Mouse (Mus musculus): Measurements from ENCODE around the gene Gnb1. TPM values are rescaled to one million over a fixed set of nuclear protein-coding genes. Genes with fewer than 3 reads are reported as not detected.

The Gnb1 gene
- polyA plus RNA-seq, 1 experiment from 2014 or later, result 506 TPM

DNA sequence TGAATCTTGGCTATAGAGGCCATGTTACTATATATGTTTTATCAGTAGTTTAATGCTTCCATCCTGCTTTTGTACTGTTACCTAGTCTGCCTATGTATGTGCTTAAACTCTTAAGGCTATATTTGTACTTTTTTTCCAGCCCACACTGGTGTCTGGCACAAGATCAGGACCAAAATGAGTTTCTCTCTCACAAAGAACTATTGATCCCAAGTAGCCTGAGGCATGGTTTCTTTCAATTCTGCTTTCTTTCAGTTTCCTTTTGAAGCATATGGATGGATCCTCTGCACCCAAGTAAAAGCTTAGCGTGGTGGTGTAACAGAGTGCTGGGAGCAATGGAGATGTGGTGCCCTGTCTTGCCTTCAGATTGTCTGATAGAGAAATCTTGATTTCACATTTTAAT is 19.8 kb downstream of the Gnb1 start:
- Histone ChIP-seq H3K4me1 (peaks cover 4% of the 10 kb centered on the region; the same call in 1 of the 2 replicates), H3K9me3 (no peaks in the 10 kb centered on the region), H3K9ac (no peak overlapping the region), H3K4me2 (replicated peaks) (no peak overlapping the region), H3K36me3 (peaks cover 7% of the 10 kb centered on the region), H3K27me3 (no peaks in the 10 kb centered on the region), H3K4me3 (no peak overlapping the region), H3K27ac (no peak overlapping the region)
- WGBS, result 86% methylated on average over 1 of the region's 1 CpGs
- no peak for ATAC-seq (ENCODE audit: low FRiP score, low read depth)

DNA sequence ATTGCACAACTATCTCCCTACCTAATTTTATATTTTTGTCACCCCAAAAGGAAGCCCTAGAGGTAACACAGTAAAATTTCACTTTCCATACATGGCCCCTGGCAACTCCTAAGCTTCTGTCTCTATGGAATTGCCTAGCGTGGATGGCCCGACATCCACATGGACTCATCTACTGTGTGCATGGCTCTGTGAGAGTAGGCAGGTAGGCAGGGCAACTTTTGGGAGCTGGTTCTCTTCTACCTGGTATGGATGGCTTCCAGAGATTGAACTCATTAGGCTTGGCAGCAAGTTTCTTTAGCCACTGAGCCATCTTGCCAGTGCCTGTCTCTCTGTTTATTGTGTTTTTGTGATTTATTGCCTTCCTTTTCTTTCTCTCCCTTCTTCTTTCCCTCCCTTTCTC is 23.6 kb downstream of the Gnb1 start:
- no peak overlapping the region for H3K4me3 ChIP-seq
- H3K36me3 ChIP-seq, result peaks cover 22% of the 10 kb centered on the region
- ATAC-seq (ENCODE audit: low FRiP score, low read depth), result no peak
- no peak overlapping the region for H3K4me2 ChIP-seq (replicated peaks)
- no peak overlapping the region for H3K9ac ChIP-seq
- H3K27ac ChIP-seq, result no peak overlapping the region
- no peaks in the 10 kb centered on the region for H3K27me3 ChIP-seq
- H3K9me3 ChIP-seq, result no peaks in the 10 kb centered on the region
- H3K4me1 ChIP-seq, result peaks cover 4% of the 10 kb centered on the region; the same call in 1 of the 2 replicates
- 96% methylated on average over 2 of the region's 2 CpGs for WGBS

DNA sequence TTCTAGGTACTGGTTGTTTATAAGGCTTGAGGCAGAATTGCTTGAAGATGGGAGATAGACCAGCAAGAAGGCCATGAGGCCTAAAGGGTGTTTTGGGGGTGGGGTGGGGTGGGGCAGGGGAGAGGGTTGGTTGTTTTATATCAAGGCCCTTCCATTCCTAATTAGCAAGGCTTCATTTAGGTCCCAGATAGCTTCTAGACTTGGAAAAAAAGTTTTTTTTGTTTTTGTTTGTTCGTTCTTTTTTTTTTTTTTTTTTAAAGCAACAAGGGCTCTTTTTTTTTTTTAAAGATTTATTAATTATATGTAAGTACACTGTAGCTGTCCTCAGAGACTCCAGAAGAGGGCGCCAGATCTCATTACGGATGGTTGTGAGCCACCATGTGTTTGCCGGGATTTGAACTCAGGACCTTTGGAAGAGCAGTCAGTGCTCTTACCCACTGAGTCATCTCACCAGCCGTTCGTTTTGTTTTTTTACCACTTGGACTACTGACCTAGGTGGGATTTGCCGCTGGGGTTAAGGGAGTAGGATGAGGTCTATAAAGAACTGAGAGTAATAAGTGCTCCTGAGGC is 26.9 kb downstream of the Gnb1 start:
- 89% methylated on average over 7 of the region's 7 CpGs for WGBS
- Histone ChIP-seq H3K27me3 (no peaks in the 10 kb centered on the region), H3K4me1 (no peaks in the 10 kb centered on the region), H3K9ac (no peak overlapping the region), H3K27ac (no peak overlapping the region), H3K9me3 (no peaks in the 10 kb centered on the region), H3K4me2 (replicated peaks) (no peak overlapping the region), H3K4me3 (no peak overlapping the region), H3K36me3 (peaks cover 31% of the 10 kb centered on the region)
- no peak for ATAC-seq (ENCODE audit: low FRiP score, low read depth)

DNA sequence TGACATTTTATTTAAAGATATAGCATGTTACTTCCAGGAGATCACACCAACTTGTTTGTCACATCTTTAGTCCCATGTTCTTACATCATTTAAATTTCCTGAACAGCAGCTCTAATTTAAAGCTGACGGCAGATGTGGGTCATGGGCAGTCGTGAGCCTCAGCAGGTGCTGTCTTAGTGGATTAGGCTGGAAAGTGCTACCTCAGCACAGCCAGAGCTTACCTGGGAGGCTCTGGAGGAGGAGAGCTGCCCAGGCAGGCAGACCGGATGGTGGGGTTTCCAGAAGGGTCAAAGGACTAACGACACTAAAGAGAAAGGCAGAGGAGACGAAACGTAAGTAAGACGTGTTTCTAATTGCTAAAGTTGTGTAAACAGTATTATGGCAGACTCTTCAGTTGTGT is 31.2 kb downstream of the Gnb1 start:
- WGBS, result 56% methylated on average over 7 of the region's 7 CpGs
- no peak overlapping the region for H3K9ac ChIP-seq
- H3K27me3 ChIP-seq, result no peaks in the 10 kb centered on the region
- no peak overlapping the region for H3K4me2 ChIP-seq (replicated peaks)
- no peak overlapping the region for H3K4me3 ChIP-seq
- peaks cover 39% of the 10 kb centered on the region for H3K36me3 ChIP-seq
- H3K27ac ChIP-seq, result no peak overlapping the region
- H3K9me3 ChIP-seq, result no peaks in the 10 kb centered on the region
- no peak for ATAC-seq (ENCODE audit: low FRiP score, low read depth)
- no peaks in the 10 kb centered on the region for H3K4me1 ChIP-seq

DNA sequence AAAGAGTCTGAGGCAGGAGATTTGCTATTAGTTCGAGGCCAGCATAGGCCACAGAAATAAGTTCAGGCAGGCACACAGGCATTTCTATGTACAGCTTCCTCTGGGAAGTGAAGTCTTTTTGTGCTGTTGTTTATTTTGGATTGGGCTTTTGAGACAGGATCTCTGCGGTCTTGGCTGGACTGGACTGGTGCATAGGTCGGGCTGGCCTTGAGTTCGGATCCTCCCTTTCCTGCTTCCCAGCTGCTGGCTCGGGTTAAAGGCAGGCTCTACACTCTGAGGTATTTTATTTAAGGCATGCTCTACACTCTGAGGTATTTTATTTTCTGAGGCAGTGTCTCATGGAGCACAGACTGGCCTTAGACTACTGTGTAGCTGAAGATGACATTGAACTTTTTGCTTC is 34.6 kb downstream of the Gnb1 start:
- no peaks in the 10 kb centered on the region for H3K27me3 ChIP-seq
- no peaks in the 10 kb centered on the region for H3K9me3 ChIP-seq
- no peak overlapping the region for H3K9ac ChIP-seq
- no peak overlapping the region for H3K27ac ChIP-seq
- WGBS, result 83% methylated on average over 5 of the region's 5 CpGs
- no peak for ATAC-seq (ENCODE audit: low FRiP score, low read depth)
- no peak overlapping the region for H3K4me2 ChIP-seq (replicated peaks)
- no peak overlapping the region for H3K4me3 ChIP-seq
- H3K4me1 ChIP-seq, result no peaks in the 10 kb centered on the region
- peaks cover 64% of the 10 kb centered on the region for H3K36me3 ChIP-seq

DNA sequence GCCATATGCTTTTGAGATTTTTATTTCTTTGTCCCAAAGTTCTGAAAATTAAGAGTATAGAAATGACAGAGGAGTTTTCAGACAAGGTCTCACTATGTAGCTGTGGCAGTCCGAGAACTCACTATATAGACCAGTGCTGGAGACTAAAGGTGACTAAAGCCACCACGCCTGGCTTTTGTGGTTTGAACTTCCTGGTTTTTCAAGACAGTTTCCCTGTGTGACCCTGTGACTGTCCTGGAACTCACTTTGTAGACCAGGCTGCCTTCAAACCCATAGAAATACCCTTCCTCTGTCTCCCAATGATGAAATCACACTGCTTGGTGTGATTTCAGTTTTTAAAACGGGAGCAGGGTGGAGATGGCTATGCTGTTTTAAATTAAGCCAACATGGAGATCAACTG is 38.1 kb downstream of the Gnb1 start:
- Histone ChIP-seq H3K36me3 (peaks cover 75% of the 10 kb centered on the region), H3K4me2 (replicated peaks) (no peak overlapping the region), H3K27me3 (no peaks in the 10 kb centered on the region), H3K9ac (no peak overlapping the region), H3K4me1 (no peaks in the 10 kb centered on the region), H3K9me3 (no peaks in the 10 kb centered on the region), H3K4me3 (no peak overlapping the region), H3K27ac (no peak overlapping the region)
- ATAC-seq (ENCODE audit: low FRiP score, low read depth), result no peak
- 82% methylated on average over 3 of the region's 3 CpGs for WGBS

DNA sequence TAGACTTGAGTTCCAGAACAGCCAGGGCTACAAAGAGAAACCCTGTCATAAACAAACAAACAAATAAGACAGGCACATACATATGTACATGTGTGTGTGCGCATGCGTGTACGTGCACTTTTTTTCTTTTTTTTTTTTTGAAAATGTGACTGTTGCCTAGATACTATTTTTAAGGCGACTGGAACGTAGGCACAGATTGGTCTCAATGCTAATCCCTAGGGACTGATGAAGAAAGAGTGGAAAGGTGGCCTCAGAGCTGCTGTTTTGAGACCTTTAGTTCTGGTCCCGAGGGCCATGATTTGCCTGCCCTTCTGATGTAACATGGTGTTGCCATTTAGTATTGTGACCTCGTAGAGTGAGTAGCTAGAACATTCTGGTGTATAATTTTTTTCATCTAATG is 58.8 kb downstream of the Gnb1 start:
- Histone ChIP-seq H3K36me3 (peaks cover 85% of the 10 kb centered on the region), H3K27me3 (no peaks in the 10 kb centered on the region), H3K4me1 (no peaks in the 10 kb centered on the region), H3K4me3 (no peak overlapping the region), H3K27ac (no peak overlapping the region), H3K9ac (no peak overlapping the region), H3K4me2 (replicated peaks) (no peak overlapping the region), H3K9me3 (no peaks in the 10 kb centered on the region)
- 92% methylated on average over 7 of the region's 7 CpGs for WGBS
- ATAC-seq (ENCODE audit: low FRiP score, low read depth), result no peak

DNA sequence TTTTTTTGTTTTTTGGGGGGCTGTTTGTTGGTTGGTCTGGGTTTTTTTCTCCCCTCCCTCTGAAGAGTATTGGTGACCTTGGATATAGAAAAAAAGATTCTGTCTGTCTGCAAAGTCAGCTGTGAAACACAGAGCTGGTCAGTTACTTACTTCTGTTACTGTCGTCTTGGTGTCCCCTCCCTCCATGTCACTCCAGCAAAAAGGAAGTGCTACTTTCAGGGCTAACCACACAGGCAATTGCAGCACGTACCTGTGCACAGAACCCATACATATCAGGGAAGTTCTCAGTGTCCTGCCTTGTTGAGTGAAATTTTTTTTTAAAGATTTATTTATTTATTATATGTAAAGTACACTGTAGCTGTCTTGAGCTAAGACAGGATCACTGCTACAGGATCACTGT is 59.3 kb downstream of the Gnb1 start:
- ATAC-seq (ENCODE audit: low FRiP score, low read depth), result no peak
- Histone ChIP-seq H3K9me3 (no peaks in the 10 kb centered on the region), H3K4me2 (replicated peaks) (no peak overlapping the region), H3K36me3 (peaks cover 85% of the 10 kb centered on the region), H3K27ac (no peak overlapping the region), H3K9ac (no peak overlapping the region), H3K4me1 (no peaks in the 10 kb centered on the region), H3K4me3 (no peak overlapping the region), H3K27me3 (no peaks in the 10 kb centered on the region)
- WGBS, result 90% methylated on average over 2 of the region's 2 CpGs

DNA sequence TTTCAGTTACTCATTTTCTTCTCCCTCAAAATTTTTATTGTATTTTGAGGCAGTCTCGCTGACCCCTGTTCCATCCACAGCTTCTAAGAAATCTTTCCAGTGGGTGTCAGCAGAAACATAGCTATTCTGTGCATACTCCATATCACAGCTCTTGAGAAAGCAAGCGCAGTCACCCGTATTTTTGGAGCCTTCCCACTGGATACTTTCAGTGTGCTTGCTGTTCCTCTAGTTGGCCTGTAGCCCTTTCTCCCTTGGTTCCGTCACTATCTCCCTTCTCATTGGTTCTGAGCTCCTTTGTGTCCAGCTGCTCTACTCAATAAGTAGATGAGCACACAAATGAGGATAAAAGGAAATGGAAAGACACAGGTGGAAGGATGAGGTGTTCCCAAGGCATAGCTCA is 59.9 kb downstream of the Gnb1 start:
- ATAC-seq (ENCODE audit: low FRiP score, low read depth), result no peak
- Histone ChIP-seq H3K36me3 (peaks cover 85% of the 10 kb centered on the region), H3K4me2 (replicated peaks) (no peak overlapping the region), H3K27me3 (no peaks in the 10 kb centered on the region), H3K9ac (no peak overlapping the region), H3K4me3 (no peak overlapping the region), H3K27ac (no peak overlapping the region), H3K4me1 (no peaks in the 10 kb centered on the region), H3K9me3 (no peaks in the 10 kb centered on the region)
- 94% methylated on average over 4 of the region's 4 CpGs for WGBS

DNA sequence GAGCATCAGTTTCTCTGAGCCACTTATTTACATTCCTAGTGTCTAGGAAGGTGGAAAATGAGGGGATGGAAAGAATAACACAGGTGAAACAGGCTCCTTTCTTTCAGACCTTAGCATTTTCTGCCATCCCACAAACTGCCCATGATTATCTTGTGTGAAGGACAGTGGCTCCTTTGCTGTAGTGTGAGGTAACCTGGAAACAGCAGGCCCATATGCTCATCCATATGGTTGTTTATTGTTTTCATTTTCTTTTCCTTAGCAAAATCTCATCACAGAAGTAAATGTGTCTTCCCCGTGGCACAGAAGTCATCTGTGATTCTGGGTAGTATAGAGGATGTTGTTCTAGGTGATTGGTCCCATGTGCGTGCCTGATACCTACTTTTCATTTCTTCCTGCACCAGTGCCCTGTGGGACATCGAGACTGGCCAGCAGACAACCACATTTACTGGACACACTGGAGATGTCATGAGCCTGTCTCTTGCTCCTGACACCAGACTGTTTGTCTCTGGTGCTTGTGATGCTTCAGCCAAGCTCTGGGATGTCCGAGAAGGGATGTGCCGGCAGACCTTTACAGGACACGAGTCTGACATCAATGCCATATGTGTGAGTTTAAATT is 61.9 kb downstream of the Gnb1 start:
- H3K27ac ChIP-seq, result no peak overlapping the region
- H3K4me3 ChIP-seq, result no peak overlapping the region
- no peak for ATAC-seq (ENCODE audit: low FRiP score, low read depth)
- H3K27me3 ChIP-seq, result no peaks in the 10 kb centered on the region
- no peak overlapping the region for H3K9ac ChIP-seq
- H3K4me2 ChIP-seq (replicated peaks), result no peak overlapping the region
- H3K4me1 ChIP-seq, result no peaks in the 10 kb centered on the region
- peaks cover 96% of the 10 kb centered on the region for H3K36me3 ChIP-seq
- no peaks in the 10 kb centered on the region for H3K9me3 ChIP-seq
- 94% methylated on average over 6 of the region's 6 CpGs for WGBS

DNA sequence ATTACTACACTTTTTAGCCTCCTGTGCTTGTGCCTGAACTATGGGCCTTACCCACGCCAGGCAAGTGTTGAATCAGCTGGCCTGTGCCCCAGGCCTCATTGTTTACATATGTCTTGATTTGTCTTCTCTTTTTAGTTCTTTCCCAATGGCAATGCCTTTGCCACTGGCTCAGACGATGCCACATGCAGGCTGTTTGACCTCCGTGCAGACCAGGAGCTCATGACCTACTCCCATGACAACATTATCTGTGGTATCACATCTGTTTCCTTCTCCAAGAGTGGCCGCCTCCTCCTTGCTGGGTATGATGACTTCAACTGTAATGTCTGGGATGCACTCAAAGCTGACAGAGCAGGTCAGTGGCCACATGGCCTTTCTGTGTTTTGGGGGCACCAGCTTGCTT is 63.7 kb downstream of the Gnb1 start:
- Histone ChIP-seq H3K27me3 (no peaks in the 10 kb centered on the region), H3K36me3 (peaks cover 99% of the 10 kb centered on the region), H3K4me2 (replicated peaks) (no peak overlapping the region), H3K4me3 (no peak overlapping the region), H3K9me3 (no peaks in the 10 kb centered on the region), H3K4me1 (no peaks in the 10 kb centered on the region), H3K27ac (no peak overlapping the region), H3K9ac (no peak overlapping the region)
- WGBS, result 89% methylated on average over 4 of the region's 4 CpGs
- ATAC-seq (ENCODE audit: low FRiP score, low read depth), result no peak

DNA sequence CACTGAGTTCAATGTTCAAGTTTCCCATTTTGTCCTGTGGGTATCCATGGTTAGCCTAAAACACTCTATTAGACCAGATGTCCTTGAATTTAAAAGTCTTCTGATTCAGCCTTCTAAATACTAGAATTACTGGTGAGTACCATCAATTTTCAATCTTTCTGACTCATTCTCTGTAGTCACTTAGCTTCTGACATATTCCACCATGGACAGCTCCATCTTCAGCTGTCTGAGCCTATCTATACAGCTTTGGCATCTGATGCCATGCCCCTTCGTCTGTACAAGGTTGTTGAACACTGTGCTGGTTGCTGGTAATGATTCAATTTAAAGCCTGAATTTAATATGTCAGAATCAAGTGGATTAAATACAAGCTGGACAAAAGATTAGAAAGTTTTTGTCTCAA is 64.3 kb downstream of the Gnb1 start:
- Histone ChIP-seq H3K27me3 (no peaks in the 10 kb centered on the region), H3K9ac (no peak overlapping the region), H3K36me3 (peaks cover 99% of the 10 kb centered on the region), H3K9me3 (no peaks in the 10 kb centered on the region), H3K4me3 (no peak overlapping the region), H3K4me1 (peaks cover 2% of the 10 kb centered on the region; the same call in 1 of the 2 replicates), H3K27ac (no peak overlapping the region), H3K4me2 (replicated peaks) (no peak overlapping the region)
- no peak for ATAC-seq (ENCODE audit: low FRiP score, low read depth)
- WGBS, result 72% methylated on average over 1 of the region's 1 CpGs

DNA sequence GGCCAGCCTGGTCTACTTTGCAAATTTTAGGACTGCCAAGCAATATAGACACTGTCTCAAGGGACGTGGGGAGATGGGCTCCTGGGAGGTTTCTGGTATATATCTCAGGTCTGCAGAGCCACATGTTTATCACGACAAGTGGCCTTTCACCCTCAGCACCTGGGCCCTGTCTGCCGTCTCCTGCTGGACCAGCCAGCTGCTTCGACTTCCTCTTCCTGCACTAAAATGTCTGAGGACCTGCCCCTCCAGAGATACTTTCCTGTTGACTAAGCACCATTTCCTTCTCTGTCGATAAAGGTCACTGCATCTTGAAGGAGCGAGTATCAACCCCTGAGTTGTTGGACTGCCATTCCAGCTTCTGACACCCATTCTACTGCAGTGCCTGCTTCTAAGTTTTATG is 68.3 kb downstream of the Gnb1 start:
- Histone ChIP-seq H3K4me2 (replicated peaks) (no peak overlapping the region), H3K9me3 (no peaks in the 10 kb centered on the region), H3K4me3 (no peak overlapping the region), H3K27me3 (no peaks in the 10 kb centered on the region), H3K36me3 (peaks cover 68% of the 10 kb centered on the region), H3K27ac (no peak overlapping the region), H3K9ac (no peak overlapping the region), H3K4me1 (peaks cover 29% of the 10 kb centered on the region)
- 74% methylated on average over 6 of the region's 6 CpGs for WGBS
- no peak for ATAC-seq (ENCODE audit: low FRiP score, low read depth)
